Mouse (Mus musculus) kidney, postnatal 10 days (tissue): ENCODE data around the gene Luzp1.

ENCODE experiments used
- DNase-seq: peaks from one replicate; pipeline ENCODE4 v3.0.0; 2021; ENCODE audit warnings: mixed read lengths

The Luzp1 gene

DNA sequence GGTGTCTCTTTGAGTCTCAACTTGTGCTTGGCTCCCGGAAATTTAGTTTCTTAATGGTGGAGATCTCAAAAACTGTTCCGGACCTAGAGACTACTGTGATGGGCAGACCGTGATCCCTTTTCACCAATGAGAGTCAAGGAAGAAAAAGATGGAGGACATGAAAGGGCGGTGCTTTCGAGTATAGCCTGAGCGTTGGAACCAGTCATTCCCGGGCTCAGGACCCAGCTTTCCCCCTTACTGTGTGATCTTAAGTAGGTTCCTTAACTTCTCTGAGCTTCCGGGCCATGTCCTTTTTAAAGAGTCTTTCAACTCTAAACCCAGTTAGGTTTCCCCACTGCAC is 6.8 kb upstream of the Luzp1 start:
- no peak for DNase-seq

- DNase-seq, result no peak
These were observed 6.1 kb upstream of the Luzp1 start for GRCm38 (mm10) chr4:136463436-136463835.

DNA sequence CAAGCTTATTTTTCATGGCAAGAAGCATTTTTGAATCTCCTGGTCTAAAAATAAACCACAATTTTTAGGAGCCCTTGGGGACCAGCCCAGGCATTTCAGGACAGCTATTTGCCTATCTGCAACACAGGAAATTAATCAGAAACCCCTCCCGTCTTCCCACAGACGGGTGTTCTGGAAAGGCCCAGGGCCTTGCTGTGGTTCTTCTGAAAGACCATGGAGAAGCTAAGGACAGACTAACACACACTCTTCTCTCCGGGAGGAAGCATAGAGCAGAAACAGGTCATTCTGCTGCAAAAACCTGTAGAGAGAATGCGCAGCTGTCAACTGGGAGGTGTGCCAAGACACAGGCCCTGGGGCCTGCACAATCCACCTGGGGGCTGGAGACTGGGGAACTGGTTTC is 3.3 kb upstream of the Luzp1 start:
- peak; percentile 62 for DNase-seq

GRCm38 (mm10) chr4:136468553-136469327 is 821 bp upstream of the Luzp1 start:
- DNase-seq, result peak; percentile 32

GRCm38 (mm10) chr4:136469941-136470346 is 383 bp downstream of the Luzp1 start:
- DNase-seq, result peak; percentile 79

GRCm38 (mm10) chr4:136470347-136471071 is 948 bp downstream of the Luzp1 start:
- peak; percentile 74 for DNase-seq

DNA sequence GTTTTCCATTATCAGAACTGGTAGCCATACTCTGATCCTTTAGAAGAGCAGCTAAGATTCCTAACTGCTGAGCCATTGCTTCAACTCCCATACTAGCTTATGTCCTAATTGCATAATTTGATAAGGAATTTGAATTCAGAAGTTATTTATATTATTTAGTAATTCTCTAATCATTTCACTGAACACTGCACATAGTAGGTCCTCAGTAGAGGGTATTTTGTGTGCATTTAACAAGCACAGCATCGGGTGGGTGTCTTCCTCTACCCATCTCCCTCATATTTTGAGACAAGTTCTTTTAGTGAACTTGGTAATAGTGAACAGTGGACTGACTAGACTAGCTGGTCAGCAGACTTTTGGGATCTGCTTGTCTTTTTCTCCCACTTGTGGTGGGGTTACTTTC is 7.1 kb downstream of the Luzp1 start:
- DNase-seq, result no peak

DNA sequence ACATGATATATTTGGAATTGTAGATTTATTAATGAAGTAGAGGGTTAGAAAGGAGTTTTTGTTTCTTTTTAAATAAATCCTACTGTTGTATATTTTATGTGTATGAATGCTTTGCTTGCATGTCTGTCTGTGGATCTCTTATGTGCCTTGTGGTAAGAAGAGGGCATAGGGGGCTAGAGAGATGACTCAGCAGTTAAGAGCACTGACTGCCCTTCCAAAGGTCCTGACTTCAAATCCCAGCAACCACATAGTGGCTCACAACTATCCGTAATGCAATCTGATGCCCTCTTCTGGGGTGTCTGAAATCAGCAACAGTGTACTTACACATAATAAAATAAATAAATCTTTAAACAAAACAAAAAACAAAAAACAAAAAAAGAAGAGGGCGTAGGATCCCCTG is 17.0 kb downstream of the Luzp1 start:
- DNase-seq, result no peak

- DNase-seq, result no peak
These were observed 26.4 kb downstream of the Luzp1 start for GRCm38 (mm10) chr4:136495993-136496392.

- DNase-seq, result no peak
These were observed 36.1 kb downstream of the Luzp1 start for GRCm38 (mm10) chr4:136505426-136506215.

DNA sequence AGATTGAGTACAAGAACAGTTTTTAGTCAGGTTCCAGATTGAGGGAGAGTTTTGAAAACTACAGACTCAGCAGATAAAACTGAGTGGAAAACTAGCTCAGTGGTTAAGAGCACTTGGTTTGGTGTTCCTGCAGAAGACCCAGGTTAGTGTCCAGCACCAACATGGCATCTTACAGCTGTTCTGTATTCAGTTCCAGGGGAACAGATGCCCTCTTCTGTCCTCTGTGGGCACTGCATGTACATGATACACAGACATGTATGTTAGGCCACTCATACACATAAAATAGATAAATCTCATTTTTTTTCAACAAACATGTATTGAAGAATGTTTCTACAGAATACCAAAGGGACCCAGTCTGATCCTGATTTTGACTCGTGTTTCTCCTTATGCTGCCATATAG is 40.3 kb downstream of the Luzp1 start:
- peak; percentile 50 for DNase-seq

DNA sequence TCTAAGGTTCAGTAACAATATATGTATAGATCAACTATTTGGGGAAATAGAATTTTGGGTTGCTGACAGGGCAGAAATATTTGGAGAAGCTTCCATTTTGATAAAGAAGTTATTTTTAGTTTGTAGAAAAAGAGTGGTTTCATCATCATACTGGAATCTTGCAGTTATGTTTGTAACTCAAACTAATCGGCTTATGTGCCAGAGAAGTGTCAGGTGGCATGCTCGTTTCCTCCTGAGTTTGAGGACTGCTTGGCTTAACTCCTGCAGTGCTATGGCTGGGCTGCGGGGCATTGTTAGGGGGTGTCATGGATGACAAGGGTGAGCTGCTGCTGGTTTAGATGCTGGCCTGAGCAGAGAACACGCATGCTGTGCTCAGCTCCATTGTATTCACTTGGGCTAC is 42.1 kb downstream of the Luzp1 start:
- peak; percentile 17 for DNase-seq

DNA sequence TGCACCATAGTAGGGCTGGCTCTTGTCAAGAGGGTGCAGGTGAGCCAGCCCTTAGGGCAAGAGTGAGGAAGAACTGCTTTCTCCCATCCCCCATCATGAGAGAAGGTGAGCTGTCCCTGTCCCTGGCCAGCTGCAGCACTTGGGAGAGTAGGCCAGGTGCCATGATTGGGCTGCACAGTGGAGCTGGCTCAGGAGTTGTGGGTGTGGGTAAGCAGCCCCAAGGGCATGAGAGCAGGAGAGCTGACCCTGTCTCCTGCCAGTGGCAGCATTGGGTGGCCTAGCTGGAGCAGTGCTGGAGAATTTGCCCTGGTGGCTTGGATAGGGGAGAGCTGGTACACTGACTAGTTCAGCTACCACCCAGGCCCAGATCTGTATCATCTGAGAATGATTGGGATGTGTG is 43.3 kb downstream of the Luzp1 start:
- peak; percentile 19 for DNase-seq

DNA sequence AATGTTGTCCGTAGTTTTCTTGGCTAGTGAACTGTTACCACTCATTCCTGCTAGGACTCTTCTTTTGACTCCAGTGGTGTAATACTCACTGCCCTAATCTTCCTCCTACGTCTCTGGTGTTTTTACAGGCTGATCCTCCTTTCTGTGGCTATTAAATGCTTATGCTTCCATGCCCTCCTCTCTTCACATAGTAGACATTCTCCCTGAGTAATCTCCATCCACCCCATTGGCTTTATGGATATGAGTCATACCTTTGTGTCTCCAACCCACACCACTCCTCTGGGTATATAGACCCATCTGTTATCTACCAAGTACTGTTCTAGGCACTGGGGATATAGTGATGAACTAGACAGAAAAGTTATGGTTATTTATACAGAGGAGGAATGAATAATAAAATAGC is 48.6 kb downstream of the Luzp1 start:
- no peak for DNase-seq

GRCm38 (mm10) chr4:136518576-136518975 is 49.0 kb downstream of the Luzp1 start:
- DNase-seq, result no peak

DNA sequence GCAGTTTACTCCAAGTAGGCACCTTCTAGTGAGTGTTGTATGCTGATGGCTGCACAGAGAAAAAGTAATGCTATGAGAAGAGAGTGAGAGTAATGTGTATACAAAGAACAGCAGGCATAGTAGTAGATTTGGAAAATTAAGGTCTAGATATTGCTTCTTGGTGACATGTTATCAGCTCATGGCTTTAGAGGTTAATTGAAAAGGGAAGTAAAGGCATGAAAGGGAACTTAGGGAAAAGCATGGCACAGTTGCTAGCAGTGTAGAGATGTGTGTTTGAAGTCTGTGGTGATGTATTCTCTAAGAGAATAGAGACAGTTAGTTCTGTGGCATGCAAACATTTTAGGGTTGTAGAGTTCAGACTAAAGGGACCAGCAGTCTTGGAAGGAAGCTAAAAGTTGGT is 50.3 kb downstream of the Luzp1 start:
- DNase-seq, result no peak

GRCm38 (mm10) chr4:136521898-136522297 is 52.3 kb downstream of the Luzp1 start:
- DNase-seq, result no peak

- DNase-seq, result no peak
These were observed 54.7 kb downstream of the Luzp1 start for GRCm38 (mm10) chr4:136524309-136524708.

DNA sequence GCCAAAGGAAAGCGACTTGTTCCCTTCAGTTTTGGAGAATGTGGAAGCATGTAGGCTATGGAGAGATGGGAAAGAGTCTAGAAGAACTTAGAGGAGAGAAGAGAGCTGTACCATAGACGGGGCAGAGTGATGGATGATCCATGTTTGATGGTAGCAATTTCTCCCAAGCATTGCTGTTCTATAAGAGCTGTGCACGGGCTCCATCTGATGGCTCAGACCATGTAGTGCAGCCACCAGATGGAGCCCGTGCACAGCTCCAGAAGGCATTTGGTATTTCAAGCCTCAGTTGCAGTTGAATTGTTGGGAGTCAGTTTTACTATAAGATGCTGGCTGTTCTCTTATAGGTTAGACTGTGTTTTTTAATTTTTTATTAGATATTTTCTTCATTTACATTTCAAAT is 56.9 kb downstream of the Luzp1 start:
- peak; percentile 82 for DNase-seq

- no peak for DNase-seq
These were observed 75.6 kb downstream of the Luzp1 start for GRCm38 (mm10) chr4:136545151-136545550.

GRCm38 (mm10) chr4:136546279-136547045 is 76.9 kb downstream of the Luzp1 start:
- no peak for DNase-seq

GRCm38 (mm10) chr4:136547721-136548120 is 78.2 kb downstream of the Luzp1 start:
- no peak for DNase-seq

DNA sequence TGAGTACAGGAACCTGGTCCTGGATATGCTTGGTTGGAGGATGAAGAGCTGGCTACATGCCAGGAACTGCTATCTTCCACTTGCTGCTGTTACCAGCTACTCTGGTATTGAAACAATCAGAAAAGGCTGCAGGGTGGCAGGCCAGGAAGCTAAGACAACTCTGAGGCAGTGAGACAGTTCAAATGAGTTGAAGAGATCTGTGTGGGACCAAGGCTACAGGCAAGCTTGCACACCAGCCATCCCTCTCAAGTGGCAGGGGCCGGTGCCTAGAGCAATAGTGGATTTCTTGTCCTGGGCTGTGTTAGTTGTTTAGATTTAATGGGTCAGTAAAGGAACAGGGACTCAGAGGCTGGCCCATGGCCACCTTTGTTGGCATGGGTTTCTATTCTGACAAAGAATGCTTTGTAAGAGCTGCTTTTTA is 78.8 kb downstream of the Luzp1 start:
- DNase-seq, result peak; percentile 53
